Mouse (Mus musculus) spleen, embryonic (tissue): Measurements from ENCODE around the gene Borcs5.

Experiments
- CTCF ChIA-PET: fragments of 350-600 bp; sonication (Branson Sonifier 250); formaldehyde crosslinking; loops from one replicate; lab custom pipeline; 2022; lab: Charles Lee

Gene Borcs5

DNA sequence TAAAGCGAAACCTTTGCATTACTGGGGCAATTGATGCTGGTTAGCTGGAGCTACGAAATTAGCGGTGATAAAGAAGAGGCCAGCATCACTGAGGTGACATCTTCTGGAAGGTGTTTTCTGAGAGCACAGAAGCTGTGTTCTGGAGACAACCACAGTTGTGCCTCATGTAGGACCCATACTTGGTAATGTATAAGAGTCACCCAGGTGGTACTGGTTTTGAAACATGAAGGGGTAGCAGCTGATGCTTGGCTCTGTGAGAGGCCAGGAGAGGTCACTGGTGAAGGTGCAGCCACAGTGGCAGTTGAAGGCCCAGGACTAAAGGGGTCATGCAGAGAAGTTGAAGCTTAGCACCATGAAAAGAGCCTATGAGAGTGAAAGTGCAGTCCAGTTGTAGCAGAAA, at the start of gene Borcs5:
Gene Borcs5, plus strand, starts transcription at position 301 of the 400 bp plus-strand sequence.
- CTCF ChIA-PET = interaction anchor here (0.7 kb wide), 1 partner anchor 675 kb away, joined by 9 read pairs; no protein-coding TSS in a partner anchor

DNA sequence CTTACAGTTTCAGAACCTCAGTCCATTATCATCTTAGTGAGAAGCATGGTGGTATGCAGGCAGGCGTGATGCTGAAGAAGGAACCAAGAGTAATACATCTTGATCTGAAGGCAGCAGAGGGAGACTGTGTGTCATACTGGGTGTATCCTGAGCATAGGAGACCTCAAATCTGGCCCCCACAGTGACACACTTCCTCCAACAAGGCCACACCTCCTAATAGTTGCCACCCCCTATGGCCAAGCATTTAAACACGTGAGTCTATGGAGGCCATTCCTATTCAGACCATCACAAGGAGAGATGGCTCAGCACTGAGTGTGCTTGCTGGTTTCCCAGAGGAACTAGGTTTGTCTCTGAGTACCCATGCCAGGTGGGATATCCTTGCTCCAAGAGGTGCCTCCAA, 47.7 kb upstream of the Borcs5 start:
- CTCF ChIA-PET = no interaction called here

DNA sequence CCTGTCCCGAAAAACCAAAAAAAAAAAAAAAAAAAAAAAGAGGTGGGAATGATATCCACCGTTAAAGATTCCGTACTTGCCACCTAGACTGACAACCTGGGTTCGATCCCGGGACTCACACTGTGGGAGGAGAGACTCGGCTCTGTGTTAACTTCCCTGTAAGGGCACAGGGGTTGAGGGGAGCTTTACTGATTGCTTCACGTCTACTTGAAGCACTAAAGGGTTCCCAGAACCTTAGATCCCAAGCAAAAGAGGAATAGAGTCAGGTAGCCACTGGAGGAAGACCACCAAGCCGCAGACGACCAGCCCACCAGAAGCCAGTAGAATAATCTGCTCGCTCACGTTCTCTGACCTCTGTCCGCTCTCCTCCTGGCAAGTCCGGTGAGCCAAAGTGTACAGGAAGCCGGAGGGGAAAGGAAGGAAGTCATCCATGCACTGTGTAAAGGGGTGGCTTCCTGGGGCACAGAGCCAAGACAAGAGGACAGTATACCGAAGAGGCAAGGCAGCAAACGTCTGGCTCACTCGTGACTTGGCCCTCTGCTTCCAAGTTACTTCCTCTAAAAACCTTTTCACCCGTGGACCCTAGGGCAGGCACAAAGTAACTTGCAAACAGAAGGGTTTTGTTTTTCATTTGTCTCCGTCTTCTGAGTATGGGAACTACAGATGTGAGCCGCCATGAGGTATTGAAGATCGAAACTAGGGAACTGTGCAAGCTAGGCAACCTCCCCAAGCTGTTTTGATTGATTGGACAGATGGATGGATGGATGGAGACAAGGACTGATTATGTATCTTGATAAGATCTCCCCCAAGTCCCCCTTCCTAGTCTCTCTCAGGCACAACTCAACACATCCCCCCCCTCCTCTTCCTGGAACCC, 44.5 kb upstream of the Borcs5 start:
- CTCF ChIA-PET = no interaction called here

DNA sequence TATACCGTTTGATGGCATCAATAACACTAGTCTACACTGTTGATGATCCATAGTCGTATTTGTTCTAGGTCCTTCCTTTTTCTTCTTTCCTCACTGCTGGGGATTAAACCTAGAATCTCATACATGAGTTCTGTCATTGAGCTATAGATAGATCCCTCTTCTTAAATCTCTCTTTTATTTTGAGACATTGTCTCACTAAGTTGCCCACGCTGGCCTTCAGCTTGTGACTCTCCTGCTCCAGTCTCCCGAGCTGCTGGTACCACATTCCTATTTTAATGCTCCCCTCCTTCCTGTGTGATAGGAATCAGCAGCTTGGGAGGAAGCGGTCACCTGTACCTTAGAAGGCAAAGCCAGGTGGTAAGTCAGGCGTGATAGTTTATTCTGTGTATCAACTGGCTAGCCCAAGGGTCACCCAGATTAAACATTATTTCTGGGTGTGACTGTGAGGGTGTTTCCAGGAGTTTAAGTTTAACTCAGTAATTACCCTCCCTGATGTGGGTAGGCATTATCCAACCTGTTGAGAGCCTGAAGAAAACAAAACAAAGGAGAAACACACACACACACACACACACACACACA, 41.6 kb upstream of the Borcs5 start:
- CTCF ChIA-PET = no interaction called here

DNA sequence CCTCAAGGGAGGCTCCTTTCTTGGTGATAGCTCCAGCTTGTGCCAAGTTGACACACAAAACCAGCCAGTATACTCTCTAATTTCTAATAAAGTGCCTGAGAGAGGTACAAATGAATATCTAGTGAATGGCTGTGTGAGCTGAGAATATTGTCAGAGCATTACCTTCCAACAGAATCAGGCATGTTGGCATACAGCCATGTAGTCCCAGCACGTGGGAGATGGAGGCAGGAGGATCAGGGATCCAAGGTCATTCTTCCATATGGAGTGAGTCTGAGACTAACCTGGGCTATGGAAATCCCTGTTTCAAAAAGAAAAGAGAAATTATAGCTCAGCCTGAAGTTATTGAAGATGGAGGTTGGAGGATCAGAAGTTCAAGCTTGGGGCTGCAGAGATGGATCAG, 40.1 kb upstream of the Borcs5 start:
- CTCF ChIA-PET = no interaction called here

DNA sequence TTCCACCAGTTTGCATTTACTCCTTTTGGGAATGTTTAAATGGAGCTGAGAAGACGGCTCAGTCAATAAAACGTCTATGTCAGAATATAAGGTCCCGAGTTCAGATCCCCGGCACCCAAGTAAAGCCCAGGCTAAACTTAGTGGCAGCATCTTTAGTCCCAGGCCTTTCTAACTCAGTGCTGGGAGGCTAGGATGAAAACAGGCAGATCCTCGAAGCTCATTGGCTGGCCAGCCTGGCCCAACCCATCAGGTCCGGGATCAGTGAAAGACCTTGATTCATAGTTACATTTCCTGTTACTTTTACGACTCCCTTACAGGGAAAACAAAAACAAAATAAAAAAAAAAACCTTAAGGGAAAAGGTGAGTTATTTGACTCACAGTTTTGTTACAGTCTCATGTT, 38.2 kb upstream of the Borcs5 start:
- CTCF ChIA-PET = no interaction called here

DNA sequence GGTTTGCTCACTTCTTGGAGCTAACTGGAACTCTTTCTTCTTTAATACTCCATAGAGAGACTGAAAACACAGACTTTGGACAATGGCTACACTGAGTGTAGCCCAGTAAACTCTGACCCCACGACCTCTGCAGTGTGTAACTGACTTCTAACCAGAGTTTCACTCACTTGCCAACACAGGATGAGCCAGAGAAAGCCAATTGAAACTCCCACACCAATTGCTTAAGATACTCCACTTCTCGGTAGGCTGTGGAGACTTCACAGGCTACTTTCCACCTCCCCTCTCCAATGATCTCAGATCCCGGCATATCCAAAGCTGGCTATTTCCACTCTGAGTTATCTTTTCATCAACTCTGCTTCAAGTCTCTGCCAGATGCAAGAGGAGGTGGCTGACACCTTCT, 37.5 kb upstream of the Borcs5 start:
- CTCF ChIA-PET = no interaction called here

DNA sequence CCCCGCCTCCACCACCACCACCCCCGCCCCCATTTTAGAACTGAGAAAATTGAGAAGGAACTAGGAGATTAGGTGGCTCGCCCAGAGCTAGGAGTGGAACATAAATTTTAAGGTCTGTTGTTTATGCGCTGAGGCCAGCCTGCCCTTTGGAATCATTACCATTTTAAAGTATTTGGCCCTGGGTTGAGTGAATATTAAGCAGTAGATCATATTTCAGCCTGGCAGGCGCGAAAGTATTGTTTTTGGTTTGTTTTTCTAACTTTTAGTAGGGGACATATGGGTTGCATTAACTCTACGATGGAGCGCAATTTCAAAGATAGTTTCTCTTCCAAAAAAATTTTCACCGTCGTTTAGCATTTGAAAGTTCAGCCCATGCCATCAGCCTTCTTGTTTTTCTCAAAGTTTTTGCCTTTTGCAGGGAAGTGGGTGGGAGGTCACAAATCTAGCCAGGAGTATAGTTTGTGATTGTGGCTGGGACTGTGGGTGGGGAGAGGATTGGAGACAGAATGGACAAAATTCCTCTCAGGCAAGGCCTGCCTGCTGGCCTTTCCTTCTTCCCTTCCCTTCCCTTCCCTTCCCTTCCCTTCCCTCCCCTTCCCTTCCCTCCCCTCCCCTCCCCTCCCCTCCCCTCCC, 36.8 kb upstream of the Borcs5 start:
- CTCF ChIA-PET = interaction anchor here (0.6 kb wide), 1 partner anchor 307 kb away, joined by 5 read pairs; no protein-coding TSS in a partner anchor

DNA sequence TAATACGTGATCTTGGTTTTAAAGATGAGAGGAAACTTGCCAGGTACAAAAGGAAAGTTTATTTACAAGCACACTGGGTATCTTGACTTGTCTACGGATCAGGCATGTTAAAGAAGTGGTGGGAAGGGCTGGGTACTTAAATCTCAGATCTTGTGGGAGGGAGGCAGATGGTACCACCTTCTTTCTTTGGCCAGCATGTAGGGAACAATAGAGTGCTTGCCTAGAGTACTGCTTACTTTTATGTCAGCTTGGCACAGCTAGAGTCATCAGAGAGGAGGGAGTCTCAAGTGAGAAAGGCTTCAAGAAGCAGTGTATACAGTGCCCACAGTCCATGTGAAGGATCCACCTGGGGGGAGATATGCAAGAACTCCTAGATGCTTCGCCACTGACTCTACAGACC, 34.1 kb upstream of the Borcs5 start:
- CTCF ChIA-PET = interaction anchor here (0.6 kb wide), 1 partner anchor 10 kb away, joined by 14 read pairs; no protein-coding TSS in a partner anchor

DNA sequence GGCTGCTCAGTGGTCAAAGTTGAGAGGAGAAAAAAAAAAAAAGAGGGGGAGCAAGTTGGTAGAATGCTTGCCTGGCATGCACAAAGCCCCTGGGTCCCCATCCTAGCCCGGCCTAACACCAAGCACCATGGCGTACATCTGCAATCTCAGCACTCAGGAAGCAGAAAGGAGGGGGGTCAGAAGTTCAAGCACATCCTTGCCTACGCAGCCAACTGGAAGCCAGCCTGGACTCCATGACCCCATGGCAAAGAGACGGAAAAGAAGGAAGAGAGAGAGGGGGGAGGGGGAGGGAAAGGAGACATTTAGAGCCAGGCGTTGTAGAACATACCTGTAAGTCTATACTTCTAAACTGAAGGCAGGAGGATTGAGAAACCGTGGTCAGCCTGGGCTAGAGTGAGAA, 32.8 kb upstream of the Borcs5 start:
- CTCF ChIA-PET = no interaction called here

DNA sequence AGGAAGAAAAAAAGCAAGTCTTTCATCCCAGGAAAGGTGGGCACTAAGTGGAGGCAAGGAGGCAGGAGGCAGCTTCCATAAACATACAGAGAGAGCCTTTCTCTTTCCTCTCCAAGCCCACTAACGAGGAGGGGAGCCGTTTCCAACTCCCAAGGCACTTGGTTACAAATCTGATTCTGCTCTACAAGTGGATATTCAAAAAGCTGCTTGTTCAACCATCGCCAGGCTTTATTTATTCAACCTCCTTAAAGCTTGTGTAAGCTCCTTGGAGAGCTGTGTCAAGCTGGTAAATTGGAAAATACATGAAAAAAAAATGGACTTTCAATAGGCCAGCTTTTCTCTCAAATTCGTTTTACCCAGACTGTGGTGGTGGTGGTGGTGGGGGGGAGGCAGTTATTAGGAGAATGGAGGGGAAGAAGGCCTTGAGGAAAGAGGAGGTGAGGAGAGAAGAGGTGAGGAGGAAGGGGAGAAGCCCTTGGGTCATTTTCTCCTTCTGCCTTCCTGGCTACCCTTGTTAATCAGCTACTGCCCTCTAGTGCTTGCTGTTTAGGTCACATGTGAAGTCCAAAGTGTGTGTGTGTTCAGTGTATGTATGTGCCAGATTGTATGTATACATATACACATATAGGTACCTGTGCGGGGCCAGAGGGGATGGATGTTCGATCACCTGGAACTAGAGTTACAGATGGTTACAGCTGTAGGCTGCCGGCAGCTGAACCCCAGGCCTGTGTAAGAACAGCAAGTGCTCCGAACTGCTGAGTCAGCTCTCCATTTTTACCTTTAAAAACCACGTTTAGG, 32.2 kb upstream of the Borcs5 start:
- CTCF ChIA-PET = interaction anchor here (0.6 kb wide), 1 partner anchor 9 kb away, joined by 3 read pairs; no protein-coding TSS in a partner anchor

DNA sequence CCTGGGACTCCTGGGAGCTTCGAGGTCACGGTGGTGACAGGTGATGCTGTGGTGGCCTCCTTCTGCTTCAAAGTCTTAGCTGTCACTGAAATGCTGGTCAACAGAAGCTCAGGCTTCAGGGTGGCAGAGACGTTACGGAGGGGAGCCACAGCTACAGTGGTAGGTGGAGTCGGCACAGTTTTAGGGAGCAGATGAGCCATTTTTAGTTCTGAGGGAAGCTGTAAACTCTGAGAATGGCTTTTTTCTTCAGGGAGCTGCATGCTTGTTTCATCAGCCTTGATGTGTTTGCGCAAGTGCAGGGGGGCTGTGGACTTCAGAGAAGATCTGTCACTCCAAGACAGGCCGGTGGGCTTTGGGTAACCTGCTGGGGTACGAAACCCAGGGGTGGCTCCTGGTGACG, 28.9 kb upstream of the Borcs5 start:
- CTCF ChIA-PET = no interaction called here

DNA sequence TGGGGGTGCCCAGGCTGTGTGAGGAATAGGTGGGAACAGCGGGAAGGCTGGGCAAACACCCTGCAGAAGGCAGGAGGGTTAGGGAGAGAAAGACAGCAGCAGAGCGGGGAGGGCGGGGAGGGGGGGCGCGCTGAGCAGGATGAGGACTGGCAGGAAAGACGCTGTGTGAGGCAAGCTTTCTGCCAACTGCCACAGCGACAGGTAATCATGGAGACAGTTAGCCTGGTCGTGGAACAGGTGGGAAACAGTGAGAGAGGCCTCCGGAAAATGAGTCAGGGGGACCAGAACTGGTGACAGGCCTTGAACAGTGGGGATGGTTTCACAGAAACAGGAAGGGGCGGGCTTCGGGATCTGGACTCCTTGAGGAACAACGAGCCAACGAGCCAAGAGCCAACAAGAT, 27.4 kb upstream of the Borcs5 start:
- CTCF ChIA-PET = no interaction called here

DNA sequence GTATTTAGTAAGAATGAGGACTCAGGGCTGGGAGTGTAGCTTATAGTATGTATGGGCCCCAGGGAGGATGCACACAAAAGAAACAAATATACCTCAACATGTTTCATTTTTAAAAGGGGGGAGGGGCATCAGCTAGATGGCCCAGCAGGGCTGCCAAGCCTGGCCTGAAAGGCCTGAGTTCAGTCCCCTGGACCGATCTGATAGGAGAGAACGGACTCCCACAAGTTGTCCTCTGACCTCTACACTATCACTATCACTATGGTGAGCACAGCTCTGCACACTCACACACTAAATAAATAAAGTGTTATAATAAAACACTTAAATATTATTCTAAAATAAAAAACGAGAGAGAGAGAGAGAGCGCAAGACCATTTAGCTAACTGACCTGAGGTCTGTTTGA, 25.0 kb upstream of the Borcs5 start:
- CTCF ChIA-PET = no interaction called here

DNA sequence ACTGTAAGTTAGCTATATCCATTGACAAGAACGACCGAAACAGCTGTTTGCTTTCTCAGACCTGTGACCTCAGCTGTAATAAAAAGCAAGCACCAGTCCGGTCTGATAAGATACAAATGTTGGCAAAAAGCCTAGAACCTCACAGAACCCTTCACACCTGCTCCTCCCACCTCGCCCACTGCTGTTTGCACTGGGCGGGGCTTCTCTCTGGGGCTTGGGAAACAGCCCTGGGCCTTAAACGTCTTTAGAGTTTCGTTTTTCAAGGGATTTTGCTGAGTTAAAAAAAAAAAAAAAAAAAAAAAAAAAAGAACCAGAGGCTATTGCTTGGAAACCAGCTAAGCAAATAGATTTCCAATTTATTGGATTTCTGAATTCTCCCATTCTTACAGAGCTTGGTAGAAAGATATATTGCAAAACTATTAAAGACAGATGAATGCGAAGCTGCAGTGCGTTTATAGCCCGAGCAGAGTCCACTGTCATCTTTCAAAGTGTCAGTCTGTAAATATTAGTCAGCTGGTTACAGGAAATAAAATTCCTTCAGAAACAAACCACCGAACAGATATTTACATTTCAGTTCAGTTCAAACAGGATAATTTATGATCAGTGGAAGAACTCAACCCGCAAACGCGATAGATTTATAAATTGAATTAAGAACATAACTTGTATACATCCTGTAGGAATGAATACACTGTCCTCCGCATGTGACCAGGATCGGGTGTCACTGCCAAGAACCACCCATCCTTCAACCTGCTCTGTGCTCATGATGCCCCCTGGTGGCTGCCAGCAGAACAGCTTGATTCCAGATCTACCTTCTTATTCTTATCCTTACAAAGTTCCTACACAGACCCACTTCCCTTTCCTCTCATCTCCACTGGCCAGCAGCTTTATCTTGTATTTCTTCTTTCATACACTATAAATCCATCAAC, 24.3 kb upstream of the Borcs5 start:
- CTCF ChIA-PET = interaction anchor here (0.6 kb wide), 2 partner anchors 9 to 35 kb away, joined by 3 to 14 read pairs; no protein-coding TSS in a partner anchor

DNA sequence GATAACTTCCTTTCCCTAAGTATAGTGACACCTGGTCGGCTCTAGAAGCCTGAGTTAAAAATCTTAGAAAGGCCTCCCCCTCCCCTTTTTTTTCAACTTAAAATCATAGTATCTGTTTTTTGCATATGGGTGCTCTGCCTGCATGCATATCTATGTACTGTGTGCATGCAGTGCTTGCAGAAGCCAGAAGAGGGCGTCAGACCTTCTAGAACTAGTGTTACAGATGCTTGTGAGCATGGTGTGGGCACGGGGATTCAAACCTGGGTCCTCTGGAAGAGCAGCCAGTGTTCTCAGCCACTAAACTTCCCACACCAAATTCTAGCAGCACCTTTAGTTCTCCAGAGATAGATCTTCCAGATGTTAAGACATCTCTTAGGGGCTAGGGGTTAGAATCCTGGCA, 21.7 kb upstream of the Borcs5 start:
- CTCF ChIA-PET = no interaction called here

DNA sequence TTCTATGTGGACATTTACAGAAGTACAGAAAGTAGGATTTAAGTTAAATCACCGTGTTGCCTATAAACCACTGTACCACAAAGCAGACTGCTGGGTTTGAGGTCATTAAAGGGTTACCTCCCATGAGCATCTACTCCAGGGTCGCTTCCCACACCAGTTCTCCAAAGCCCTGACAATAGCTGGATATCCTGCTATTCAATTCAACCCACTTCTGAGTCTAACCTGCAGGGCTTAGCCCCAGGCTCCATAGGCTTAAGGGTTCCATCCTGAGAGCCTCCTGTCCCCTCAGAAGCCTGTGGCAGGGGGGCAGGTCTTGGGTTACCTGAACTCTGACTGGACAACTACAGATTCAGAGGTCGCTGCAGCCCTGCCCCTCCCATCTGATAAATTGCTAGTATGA, 19.2 kb upstream of the Borcs5 start:
- CTCF ChIA-PET = no interaction called here

DNA sequence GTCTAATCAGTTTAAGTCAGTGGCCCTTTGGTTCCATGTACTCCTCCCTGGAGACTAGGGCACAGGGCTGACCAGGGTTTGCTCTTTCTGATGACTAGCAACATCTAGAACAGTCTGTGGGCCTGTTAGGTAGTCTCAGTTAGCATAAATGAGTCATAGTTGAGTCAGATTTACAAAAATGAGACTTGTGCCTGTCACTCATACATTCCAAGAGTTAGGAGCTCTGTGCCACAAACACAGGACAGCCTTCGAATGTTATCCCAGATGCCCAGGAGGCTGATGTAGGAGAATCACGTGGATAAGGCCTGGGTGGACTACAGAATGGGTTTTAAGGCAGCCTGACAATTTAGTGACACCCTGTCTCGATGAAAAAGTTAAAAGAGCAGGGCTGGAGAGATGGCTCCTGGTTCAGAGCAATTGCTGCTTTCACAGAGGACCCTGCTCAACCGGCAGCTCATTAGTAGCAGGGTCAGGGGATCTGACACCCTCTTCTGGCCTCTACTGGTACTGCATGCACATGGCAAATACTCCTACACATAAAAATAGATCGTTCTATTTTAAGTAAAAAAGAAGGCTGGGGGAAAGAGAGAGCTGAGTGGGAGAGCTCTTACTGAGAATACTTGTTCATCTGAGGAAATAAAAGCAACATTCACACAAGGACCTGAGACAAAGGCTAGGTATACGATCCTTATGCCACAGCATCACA, 18.3 kb upstream of the Borcs5 start:
- CTCF ChIA-PET = no interaction called here

DNA sequence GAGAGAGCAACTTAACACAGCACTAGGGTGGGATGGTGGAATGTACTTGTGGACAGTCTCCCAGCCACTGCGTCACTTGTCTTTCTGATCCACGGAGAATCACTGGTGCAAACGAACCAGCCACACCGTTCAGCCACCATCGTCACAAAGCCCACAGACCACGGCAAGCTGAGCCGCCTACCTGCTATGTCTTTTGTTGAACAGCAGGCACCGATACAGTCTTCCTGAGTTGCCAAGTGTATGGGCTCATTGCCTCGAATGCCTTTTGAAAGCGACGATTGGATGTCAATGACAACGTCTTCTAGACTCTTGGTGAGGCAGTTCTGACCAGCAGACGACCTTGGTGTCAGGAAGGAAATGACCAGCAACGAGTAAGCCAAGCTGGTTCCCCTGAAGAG, 17.8 kb upstream of the Borcs5 start:
- CTCF ChIA-PET = no interaction called here

DNA sequence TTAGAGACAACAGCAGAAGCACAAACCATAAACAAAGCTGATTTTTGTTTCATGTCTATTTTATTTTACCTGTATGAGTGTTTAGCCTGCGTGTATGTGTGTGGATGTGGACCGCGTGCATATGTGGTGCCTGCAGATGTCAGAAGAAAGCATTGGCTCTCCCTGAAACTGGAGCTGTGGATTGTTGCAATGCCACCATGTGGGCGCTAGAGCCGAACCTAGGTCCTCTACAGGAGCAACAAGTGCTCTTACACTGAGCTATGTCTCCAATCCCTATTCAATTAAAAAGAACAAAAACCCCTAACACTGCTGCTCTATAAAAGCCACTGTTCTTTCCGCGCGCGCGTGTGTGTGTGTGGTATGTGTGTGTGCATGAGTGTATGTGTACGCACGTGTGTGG, 13.9 kb upstream of the Borcs5 start:
- CTCF ChIA-PET = interaction anchor here (0.6 kb wide), 1 partner anchor 9 kb away, joined by 5 read pairs; no protein-coding TSS in a partner anchor
